Mouse (Mus musculus) heart, embryonic 16.5 days (tissue): ENCODE results near the gene Zfp819. TPM values are rescaled to one million over a fixed set of nuclear protein-coding genes. Genes with fewer than 3 reads are reported as not detected.
"Not testable (repeated sequence)": the region's sequence is repeated elsewhere in the genome, so short reads cannot be mapped to it uniquely, and the experiment has no call there.

Experiments
- ATAC-seq: fragments of 200-750 bp; cut with Nextera tagmentation; replicated peaks from 2 replicates; pipeline ENCODE4 v1.8.0; 2017; ENCODE audit warnings: moderate number of reproducible peaks; ENCODE audit not compliant: insufficient read depth, low FRiP score; ENCODE audit errors: extremely low read depth
- H3K27ac ChIP-seq: fragments of 300-500 bp; sonication (generic); 2 replicates; pipeline ENCODE4 v1.5.1; 2014; ENCODE audit warnings: mild to moderate bottlenecking, low read length, control low read depth, moderate library complexity
- H3K27me3 ChIP-seq: fragments of 300-500 bp; sonication (generic); 2 replicates; pipeline ENCODE4 v1.6.1; 2014; ENCODE audit warnings: low read length, mixed read lengths; ENCODE audit not compliant: control insufficient read depth, insufficient read depth
- H3K36me3 ChIP-seq: fragments of 300-500 bp; sonication (generic); 2 replicates; pipeline ENCODE4 v1.6.1; 2014; ENCODE audit not compliant: control insufficient read depth, insufficient read depth
- H3K4me1 ChIP-seq: fragments of 300-500 bp; sonication (generic); 2 replicates; pipeline ENCODE4 v1.6.1; 2014; ENCODE audit warnings: low read length, mixed read lengths; ENCODE audit not compliant: control insufficient read depth, insufficient read depth
- H3K4me2 ChIP-seq: fragments of 300-500 bp; sonication (generic); 2 replicates; pipeline ENCODE4 v1.6.1; 2014; ENCODE audit warnings: low read depth, mild to moderate bottlenecking, control low read depth, low read length
- H3K4me3 ChIP-seq: fragments of 300-500 bp; sonication (generic); 2 replicates; pipeline ENCODE4 v1.5.1; 2014; ENCODE audit warnings: mild to moderate bottlenecking, control low read depth, low read length
- H3K9ac ChIP-seq: fragments of 300-500 bp; sonication (generic); 2 replicates; pipeline ENCODE4 v1.6.1; 2014; ENCODE audit warnings: low read length, control low read depth
- H3K9me3 ChIP-seq: fragments of 300-500 bp; sonication (generic); replicated peaks from 2 replicates; pipeline ENCODE4 v1.6.1; 2016; ENCODE audit warnings: low read length; ENCODE audit not compliant: control insufficient read depth
- WGBS: fragments of 180-500 bp; shearing (Covaris S2); extraction: QIAGEN DNeasy Blood & Tissue Kit; methylation state at CpG from one replicate; pipeline ENCODE4 v1.1.7; 2014; 5-methylcytosine and 5-hydroxymethylcytosine counted together
- polyA plus RNA-seq: library from polyadenylated mRNA; unstranded; fragments of >200 nt; fragmentation: Nextera tagmentation; extraction: Ambion mirVana; gene quantifications from 2 replicates; pipeline ENCODE4 v1.2.1, GENCODE M21; 2015

Gene Zfp819
- polyA plus RNA-seq, 1 experiment from 2014 or later, result not detected

DNA sequence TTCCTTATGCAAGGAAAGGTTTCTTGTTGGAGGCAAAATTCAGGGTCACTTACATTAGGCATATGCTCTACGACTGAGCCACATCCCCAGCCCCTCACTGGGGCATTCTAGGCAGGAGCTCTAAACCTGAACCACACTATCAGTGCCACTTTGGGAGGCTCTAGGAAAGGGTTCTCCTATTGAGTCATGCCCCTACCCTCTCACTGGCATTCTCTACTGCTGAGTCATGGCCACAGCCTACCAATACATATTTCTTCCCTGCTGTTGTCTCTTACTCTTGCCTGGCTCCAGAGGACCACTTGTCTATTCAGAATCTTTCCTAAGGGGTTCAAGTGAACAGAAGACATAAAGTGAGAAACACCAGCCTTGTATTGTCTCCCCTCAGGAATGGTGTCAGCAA is 55.8 kb downstream of the Zfp819 start:
- Histone ChIP-seq H3K9me3 (no peaks in the 10 kb centered on the region), H3K4me1 (no peaks in the 10 kb centered on the region), H3K36me3 (no peaks in the 10 kb centered on the region), H3K4me2 (no peak overlapping the region), H3K4me3 (no peak overlapping the region), H3K9ac (no peak overlapping the region), H3K27me3 (no peaks in the 10 kb centered on the region), H3K27ac (no peak overlapping the region)
- WGBS, result 84% methylated on average over 1 of the region's 1 CpGs
- ATAC-seq, result no peak

DNA sequence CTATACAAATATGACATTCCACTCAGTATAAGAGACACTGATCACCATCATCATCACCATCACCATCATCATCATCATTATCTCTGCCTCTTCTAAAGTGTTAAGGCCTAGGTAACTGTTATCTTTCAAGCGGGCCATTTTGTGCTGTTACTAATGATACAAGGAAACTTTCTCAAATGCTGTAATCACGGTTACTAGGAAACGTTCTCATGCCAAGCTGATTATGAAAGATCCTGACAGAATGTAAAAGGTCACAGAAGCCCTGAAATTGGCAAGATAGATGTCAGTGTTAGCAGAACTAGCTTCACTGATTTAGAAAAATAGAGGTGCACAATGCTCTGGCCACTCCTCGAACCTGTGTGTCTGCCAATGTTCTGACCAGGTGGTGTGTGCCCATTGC is 60.3 kb downstream of the Zfp819 start:
- not testable (repeated sequence) for H3K36me3 ChIP-seq, H3K4me1 ChIP-seq, H3K9me3 ChIP-seq, H3K27ac ChIP-seq, H3K27me3 ChIP-seq, ATAC-seq, H3K9ac ChIP-seq, H3K4me2 ChIP-seq, H3K4me3 ChIP-seq
- WGBS, result 71% methylated on average over 4 of the region's 4 CpGs

Other genes starting within 250 kb of the Zfp819 start
- gene Siglecg, start 199.0 kb upstream of the Zfp819 start, polyA plus RNA-seq, result 0.17 TPM in 2 replicates
- not detected in 2 replicates for gene Lim2, start 179.5 kb upstream of the Zfp819 start, polyA plus RNA-seq
- gene Nkg7, start 170.1 kb upstream of the Zfp819 start, polyA plus RNA-seq, result 11.6 and 20.9 TPM in 2 replicates
- not detected in 2 replicates for gene Cldnd2, start 166.4 kb upstream of the Zfp819 start, polyA plus RNA-seq
- 803 and 831 TPM in 2 replicates for gene Etfb, start 163.1 kb upstream of the Zfp819 start, polyA plus RNA-seq
- gene Gm45233, start 163.0 kb upstream of the Zfp819 start, polyA plus RNA-seq, result 0.18 and 0.97 TPM in 2 replicates
- gene Vsig10l, start 144.0 kb upstream of the Zfp819 start, polyA plus RNA-seq, result 3.4 and 4.2 TPM in 2 replicates
- gene Iglon5, start 117.1 kb upstream of the Zfp819 start, polyA plus RNA-seq, result 0.06 TPM in 1 of 2 replicates, not detected in the other
- not detected in 2 replicates for gene 4931406B18Rik, start 101.2 kb upstream of the Zfp819 start, polyA plus RNA-seq
- gene Cd33, start 62.7 kb upstream of the Zfp819 start, polyA plus RNA-seq, result 0.51 and 0.85 TPM in 2 replicates
- 1.3 and 2.0 TPM in 2 replicates for gene Zfp658, start 44.9 kb upstream of the Zfp819 start, polyA plus RNA-seq
- gene Zfp719, start 27.6 kb upstream of the Zfp819 start, polyA plus RNA-seq, result 7.4 TPM in 2 replicates
- gene Ceacam18, start 27.5 kb downstream of the Zfp819 start, polyA plus RNA-seq, result 0.09 TPM in 1 of 2 replicates, not detected in the other
- gene Siglece, start 53.0 kb downstream of the Zfp819 start, polyA plus RNA-seq, result 0.62 and 0.71 TPM in 2 replicates
- gene Ctu1, start 64.8 kb downstream of the Zfp819 start, polyA plus RNA-seq, result 7.2 and 7.6 TPM in 2 replicates
- not detected in 2 replicates for gene Klk14, start 83.2 kb downstream of the Zfp819 start, polyA plus RNA-seq
- gene Klk13, start 105.4 kb downstream of the Zfp819 start, polyA plus RNA-seq, result 0.17 and 0.45 TPM in 2 replicates
- gene Klk12, start 161.7 kb downstream of the Zfp819 start, polyA plus RNA-seq, result not detected in 2 replicates
- gene Klk11, start 167.4 kb downstream of the Zfp819 start, polyA plus RNA-seq, result 0.19 and 0.25 TPM in 2 replicates
- gene Klk10, start 173.9 kb downstream of the Zfp819 start, polyA plus RNA-seq, result 1.6 and 1.7 TPM in 2 replicates
- gene Klk9, start 184.7 kb downstream of the Zfp819 start, polyA plus RNA-seq, result 0.09 and 0.10 TPM in 2 replicates
- gene Klk8, start 190.4 kb downstream of the Zfp819 start, polyA plus RNA-seq, result 22.1 and 23.0 TPM in 2 replicates
- 0.12 TPM in 1 of 2 replicates, not detected in the other for gene Klk7, start 204.1 kb downstream of the Zfp819 start, polyA plus RNA-seq
- gene Klk6, start 217.3 kb downstream of the Zfp819 start, polyA plus RNA-seq, result not detected in 2 replicates
- not detected in 2 replicates for gene Klk5, start 234.8 kb downstream of the Zfp819 start, polyA plus RNA-seq